Mouse (Mus musculus): ENCODE data around the gene Entpd6.
A peak's percentile ranks its signal among the peaks of the same experiment; 100 is the strongest.

Entpd6 gene

DNA sequence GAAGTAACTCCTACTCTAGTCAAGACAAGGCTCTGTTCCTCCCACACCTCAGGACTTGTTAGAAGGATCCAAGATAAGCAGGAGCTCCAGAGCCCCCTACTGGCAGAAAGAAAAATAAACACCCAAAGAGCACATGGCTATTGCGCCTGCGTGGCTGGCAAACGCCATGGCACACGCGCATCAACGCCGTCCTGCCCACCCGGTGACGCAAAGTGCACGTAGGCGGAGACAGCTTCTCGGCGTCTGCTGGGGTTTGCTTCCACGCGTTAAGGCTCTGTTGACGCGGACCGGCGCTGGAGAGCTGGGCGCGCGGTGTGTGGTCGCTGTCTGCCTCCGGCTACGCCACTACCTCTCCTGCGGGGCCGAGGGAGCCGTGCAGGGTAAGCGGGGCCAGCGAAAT is at the start of gene Entpd6:
Gene Entpd6, plus strand, starts transcription at position 189 of the 400 bp plus-strand sequence.
- DNase-seq (ENCODE audit: extremely low read depth, insufficient read length, low spot score), result peak; percentile 97

DNA sequence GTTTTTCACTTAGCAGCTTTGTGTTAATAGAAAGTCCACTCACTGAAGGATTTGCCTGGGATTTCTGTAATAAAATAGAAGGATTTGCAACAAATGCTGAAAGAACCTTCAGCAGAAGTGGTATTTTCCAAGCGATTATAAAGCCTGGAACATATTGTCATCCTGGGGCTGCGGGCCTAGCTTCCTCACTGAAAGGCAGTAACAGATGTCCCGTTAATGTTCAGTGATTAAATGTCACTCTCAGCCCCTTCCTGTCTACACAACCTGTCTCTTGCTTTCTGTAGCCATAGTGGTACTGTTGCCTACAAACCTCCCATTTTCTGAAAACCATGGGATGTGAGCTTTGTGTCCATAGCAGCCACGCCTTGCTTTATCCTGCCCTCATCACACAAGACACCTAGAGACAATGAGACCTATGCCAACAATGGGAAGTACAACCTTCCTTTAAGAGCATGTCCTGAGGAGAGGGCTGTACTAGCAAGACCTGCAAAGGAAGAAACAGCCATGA is 36.6 kb upstream of the Entpd6 start:
- DNase-seq (ENCODE audit: extremely low read depth, insufficient read length, low spot score), result no peak

GRCm38 (mm10) chr2:150735756-150736576 is 12.9 kb upstream of the Entpd6 start:
- DNase-seq (ENCODE audit: extremely low read depth, insufficient read length, low spot score), result no peak

- DNase-seq (ENCODE audit: extremely low read depth, insufficient read length, low spot score), result peak; percentile 37
These were observed 11.0 kb upstream of the Entpd6 start for GRCm38 (mm10) chr2:150737881-150738280.

- no peak for DNase-seq (ENCODE audit: extremely low read depth, insufficient read length, low spot score)
These were observed 8.5 kb upstream of the Entpd6 start for GRCm38 (mm10) chr2:150740145-150740841.

- DNase-seq (ENCODE audit: extremely low read depth, insufficient read length, low spot score), result no peak
These were observed 7.4 kb upstream of the Entpd6 start for GRCm38 (mm10) chr2:150741405-150741804.

DNA sequence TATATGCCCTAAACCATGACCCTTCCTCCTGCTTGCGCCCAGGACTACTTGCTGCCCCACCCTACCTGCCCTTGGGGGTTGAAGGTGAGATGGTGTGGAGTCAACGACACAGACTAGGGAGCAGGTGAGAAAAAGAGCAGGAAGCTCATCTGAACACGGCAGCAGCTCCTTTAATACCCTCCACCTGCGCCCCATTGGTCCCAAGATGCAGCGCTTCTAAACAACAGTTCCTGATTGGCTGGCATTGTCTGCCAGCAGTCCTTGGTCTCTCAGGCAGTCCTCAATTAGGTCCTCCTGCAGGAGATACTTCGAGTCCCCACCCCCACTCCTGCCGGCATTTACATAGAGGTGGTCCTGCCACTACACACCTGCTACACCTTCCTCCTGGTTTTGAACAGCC is 3.8 kb upstream of the Entpd6 start:
- DNase-seq (ENCODE audit: extremely low read depth, insufficient read length, low spot score), result no peak

DNA sequence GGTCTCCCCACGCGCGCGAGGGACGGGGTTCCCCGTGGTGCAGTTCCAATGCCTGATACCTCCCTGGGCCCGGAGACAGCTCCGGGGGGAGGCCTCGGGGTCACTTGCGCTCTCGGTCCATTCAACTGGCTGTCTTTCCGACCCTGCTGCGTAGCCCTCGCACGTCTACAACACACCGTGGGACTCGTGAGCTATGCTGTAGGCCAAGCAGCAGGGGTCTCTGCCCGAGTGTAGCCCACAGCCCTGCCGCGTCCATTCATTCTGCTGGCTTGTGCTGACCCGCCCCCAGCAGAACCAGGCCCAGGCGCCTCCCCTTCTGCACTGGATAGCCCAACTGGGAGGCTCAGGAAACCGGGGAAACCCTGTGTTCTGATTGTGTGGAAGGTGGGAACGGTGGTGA is 441 bp downstream of the Entpd6 start:
- DNase-seq (ENCODE audit: extremely low read depth, insufficient read length, low spot score), result no peak

DNA sequence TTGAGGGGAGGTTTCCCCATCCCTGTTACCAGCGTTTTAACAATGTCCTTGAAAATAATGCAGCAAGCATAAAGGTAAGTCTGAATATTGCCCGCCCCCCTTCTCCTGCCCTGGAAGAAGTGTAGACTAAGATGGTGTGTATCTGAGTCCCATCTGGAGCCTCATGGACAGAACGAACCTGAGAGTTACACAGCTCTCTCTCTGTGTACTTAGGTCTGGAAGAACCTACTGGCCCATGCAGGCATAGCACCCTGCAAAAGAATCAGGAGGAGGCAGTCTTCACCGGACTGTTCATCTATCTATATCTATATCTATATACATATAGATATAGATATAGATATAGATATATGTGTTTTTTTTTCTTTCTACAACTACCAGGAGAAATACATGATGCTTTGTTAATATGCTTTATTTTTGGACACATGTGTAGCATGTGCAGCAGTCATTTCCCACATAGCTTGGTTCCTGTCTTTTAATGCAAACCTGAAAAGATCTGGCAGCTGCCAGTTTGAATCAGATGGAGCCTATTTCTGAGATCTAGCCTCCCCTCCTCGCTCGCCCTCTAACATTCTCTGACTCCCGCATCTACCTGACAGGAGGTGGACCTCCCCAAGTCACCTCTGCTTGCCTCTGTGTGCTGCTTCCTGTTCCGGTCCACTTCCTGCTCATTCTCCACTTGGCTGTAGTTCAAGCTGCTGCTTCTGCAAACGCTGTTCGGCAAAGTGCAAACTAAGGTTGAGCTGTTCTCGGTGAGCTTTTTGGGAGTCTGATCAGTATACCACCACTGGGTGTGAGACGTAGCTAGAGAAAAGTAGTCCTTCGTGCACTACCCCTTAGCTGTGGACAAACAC is 1.5 kb downstream of the Entpd6 start:
- DNase-seq (ENCODE audit: extremely low read depth, insufficient read length, low spot score), result no peak

GRCm38 (mm10) chr2:150755016-150755415 is 6.2 kb downstream of the Entpd6 start:
- no peak for DNase-seq (ENCODE audit: extremely low read depth, insufficient read length, low spot score)

DNA sequence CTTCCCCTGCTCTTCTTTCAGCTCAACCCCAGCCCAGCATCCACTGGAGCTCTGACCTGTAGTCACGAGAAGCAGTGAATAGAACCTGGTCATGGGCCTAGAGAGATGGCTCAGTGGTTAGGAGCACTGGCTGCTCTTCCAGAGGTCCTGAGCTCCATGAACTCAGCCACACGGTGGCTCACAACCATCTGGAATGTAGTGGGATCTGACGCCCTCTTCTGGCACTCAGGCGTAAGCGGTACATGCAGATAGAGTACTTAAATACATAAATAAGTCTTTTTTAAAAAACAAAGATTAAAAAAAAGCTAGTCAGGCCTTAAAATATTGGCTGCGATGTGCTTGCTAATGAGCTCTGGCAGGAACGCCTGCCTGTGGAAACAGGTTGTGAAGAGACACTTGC is 12.6 kb downstream of the Entpd6 start:
- DNase-seq (ENCODE audit: extremely low read depth, insufficient read length, low spot score), result no peak

DNA sequence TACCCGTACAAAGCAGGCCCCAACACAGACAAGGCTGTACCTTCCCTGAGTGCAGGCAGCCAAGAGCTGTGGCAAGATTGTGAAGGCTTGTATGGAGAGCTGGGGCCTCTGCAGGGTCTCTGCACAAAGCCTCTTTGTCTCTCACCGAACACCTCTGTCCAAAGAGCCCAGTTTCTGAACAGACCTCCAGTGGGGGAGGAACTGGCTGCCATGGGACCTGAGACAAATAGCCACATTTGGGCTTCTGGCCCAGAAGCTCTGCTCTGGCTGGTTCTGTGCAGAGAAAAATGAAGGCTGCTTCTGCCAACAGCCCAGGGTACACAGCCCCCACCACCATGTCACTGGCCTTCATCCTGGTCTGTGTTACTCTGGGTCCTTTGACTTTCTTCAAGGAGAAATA is 16.8 kb downstream of the Entpd6 start:
- DNase-seq (ENCODE audit: extremely low read depth, insufficient read length, low spot score), result no peak

DNA sequence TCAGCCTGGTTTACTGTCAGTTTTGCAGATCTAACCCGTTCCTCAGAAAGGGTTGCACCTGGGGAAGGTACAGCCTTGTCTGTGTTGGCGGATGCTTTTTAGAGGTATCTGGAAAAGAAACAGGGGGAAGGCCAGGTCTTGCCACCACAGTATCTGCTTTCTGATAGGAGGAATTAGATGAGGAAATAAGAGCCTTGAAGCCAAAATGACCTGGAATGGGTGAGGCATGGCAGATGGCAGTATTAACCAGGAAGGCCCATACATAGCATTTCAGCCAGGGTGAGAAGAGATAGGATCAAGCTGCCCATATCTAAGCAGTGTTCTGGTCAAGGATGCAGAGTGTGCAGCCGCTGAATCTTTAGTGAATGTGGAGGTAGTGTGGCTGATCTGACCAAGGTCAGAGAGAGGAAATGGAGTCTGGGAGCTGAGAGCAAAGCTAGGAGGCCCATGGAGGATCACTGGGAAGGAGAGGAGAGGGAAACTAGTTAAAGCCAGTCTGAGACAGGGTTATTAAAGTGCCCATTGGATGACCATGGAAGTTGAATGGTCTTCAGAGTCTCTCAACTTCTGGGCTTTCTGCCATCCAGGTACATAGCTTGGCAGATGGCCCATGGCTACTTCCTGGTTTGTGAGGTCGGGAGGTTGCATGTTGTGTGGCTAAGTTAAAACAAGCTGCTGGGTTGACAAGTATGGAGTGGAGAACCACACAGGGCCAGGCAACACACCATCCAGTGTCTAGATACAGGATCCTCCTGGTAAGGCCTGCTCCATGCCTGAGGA is 17.4 kb downstream of the Entpd6 start:
- DNase-seq (ENCODE audit: extremely low read depth, insufficient read length, low spot score), result no peak

DNA sequence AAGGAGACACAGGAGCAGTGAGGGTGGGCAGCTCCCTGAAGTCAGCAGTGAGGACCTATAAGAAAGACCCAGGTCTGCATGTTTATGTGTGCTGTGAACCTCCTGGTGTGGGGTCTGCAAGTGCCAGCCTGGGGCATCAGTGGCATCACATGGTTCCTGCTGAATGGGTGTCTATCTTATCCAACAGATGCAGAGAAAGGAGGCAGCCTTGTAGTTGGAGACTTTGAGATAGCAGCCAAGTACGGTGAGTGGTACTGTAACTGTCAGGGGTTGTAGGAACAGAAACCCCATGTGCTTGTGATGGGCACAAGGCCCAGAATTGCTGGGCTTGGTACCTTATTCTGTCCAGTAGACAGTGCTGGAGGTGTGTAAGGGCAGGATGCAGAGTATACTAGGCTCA is 19.8 kb downstream of the Entpd6 start:
- DNase-seq (ENCODE audit: extremely low read depth, insufficient read length, low spot score), result no peak

DNA sequence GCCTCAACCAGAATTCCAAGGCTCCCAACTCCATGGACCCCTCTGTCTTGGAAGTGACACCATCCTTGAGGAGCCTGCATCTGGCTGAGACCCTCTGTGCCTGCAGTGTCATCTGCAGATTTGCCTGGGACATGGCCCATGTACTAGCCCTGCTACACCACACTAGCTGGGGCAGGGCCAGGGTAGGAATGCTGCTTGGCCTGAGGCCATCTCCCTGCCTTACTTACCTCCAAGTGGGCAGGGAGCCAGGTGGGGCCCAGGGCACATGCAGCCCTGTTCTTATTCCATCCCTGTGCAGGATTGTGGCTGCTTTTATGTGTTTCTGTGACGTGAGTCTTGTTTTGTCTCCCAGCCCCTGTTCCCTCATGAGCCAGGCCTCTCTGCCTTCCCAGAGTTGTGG is 21.9 kb downstream of the Entpd6 start:
- peak; percentile 36 for DNase-seq (ENCODE audit: extremely low read depth, insufficient read length, low spot score)

DNA sequence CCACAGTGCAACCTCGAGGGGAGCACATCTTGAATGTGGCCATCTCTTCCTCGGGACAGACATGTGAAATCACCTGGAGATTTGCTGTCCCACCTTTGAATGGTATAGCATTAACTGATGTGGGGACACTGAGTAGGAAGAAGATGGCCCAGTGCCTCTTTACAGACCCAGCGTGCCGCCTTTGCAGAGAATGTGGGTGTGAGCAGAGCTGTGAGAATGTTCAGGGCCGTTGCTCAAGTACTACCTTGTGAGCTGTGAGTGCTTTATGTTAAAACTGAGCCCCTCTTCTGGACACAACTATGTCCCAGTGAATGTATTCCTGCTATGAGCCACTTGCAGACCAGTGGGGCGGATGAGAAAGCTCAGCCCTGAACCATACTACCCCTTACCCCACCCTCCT is 22.3 kb downstream of the Entpd6 start:
- DNase-seq (ENCODE audit: extremely low read depth, insufficient read length, low spot score), result no peak

GRCm38 (mm10) chr2:150771996-150772395 is 23.2 kb downstream of the Entpd6 start:
- no peak for DNase-seq (ENCODE audit: extremely low read depth, insufficient read length, low spot score)

DNA sequence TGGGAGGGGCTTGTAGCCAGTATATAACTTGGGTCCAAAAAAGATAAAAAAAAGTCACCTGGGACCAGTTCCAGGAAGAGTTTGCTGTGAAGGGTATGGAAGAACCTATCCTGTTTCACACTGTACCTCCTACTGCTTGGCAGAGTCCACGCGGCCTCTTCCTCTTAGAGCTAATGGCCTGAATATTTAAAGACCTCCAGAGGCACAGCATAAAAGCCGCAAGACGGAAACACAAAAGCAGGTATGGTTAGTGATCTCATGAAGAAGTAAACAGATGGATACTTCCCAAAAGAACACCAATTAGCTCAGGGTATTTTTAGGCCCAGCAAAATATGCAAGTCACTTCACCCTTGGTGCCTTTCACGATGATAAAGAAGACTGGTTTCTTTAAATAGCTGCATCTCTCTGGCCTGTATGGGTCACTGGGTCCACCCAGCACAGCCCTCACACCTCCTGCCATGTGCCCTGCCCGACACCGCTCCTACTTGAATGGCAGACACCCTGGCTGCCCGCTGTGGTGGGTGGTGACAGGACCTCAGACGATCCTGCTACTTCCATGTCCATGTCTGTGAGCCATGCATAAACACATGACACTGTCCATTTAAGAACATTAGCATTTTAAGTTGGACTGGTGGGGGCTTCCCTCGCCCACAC is 23.8 kb downstream of the Entpd6 start:
- no peak for DNase-seq (ENCODE audit: extremely low read depth, insufficient read length, low spot score)

- no peak for DNase-seq (ENCODE audit: extremely low read depth, insufficient read length, low spot score)
These were observed 34.0 kb downstream of the Entpd6 start for GRCm38 (mm10) chr2:150782801-150783200.
